Mouse (Mus musculus) forebrain, embryonic 11.5 days (tissue): ENCODE results near the gene Agap1. TPM values are rescaled to one million over a fixed set of nuclear protein-coding genes. Genes with fewer than 3 reads are reported as not detected.

Experiments
- ATAC-seq: fragments of 200-750 bp; cut with Nextera tagmentation; replicated peaks from 2 replicates; pipeline ENCODE4 v1.8.0; 2017; ENCODE audit warnings: moderate TSS enrichment; ENCODE audit not compliant: low FRiP score
- DNase-seq: peaks from one replicate; pipeline ENCODE4 v3.0.0-alpha.2; 2017; ENCODE audit warnings: low spot score
- H3K27ac ChIP-seq: fragments of 300-500 bp; sonication (generic); 2 replicates; pipeline ENCODE4 v1.5.1; 2014; ENCODE audit warnings: low read depth, low read length
- H3K27me3 ChIP-seq: fragments of 300-500 bp; sonication (generic); 2 replicates; pipeline ENCODE4 v1.6.1; 2014; ENCODE audit warnings: mild to moderate bottlenecking, low read length, mixed read lengths; ENCODE audit not compliant: control insufficient read depth, insufficient read depth
- H3K36me3 ChIP-seq: fragments of 300-500 bp; sonication (generic); 2 replicates; pipeline ENCODE4 v1.6.1; 2014; ENCODE audit warnings: mild to moderate bottlenecking, low read length, moderate library complexity, mixed read lengths; ENCODE audit not compliant: control insufficient read depth, insufficient read depth
- H3K4me1 ChIP-seq: fragments of 300-500 bp; sonication (generic); replicated peaks from 2 replicates; pipeline ENCODE4 v1.6.1; 2014; ENCODE audit warnings: low read length, mixed read lengths; ENCODE audit not compliant: control insufficient read depth, insufficient read depth
- H3K4me2 ChIP-seq: fragments of 300-500 bp; sonication (generic); 2 replicates; pipeline ENCODE4 v1.6.1; 2014; ENCODE audit warnings: low read depth, mild to moderate bottlenecking, low read length, moderate library complexity, mixed read lengths; ENCODE audit not compliant: severe bottlenecking
- H3K4me3 ChIP-seq: fragments of 300-500 bp; sonication (generic); 2 replicates; pipeline ENCODE4 v1.5.1; 2014; ENCODE audit warnings: low read depth, low read length
- H3K9ac ChIP-seq: fragments of 300-500 bp; sonication (generic); 2 replicates; pipeline ENCODE4 v1.6.1; 2014; ENCODE audit warnings: low read length
- H3K9me3 ChIP-seq: fragments of 300-500 bp; sonication (generic); 2 replicates; pipeline ENCODE4 v1.6.1; 2016; ENCODE audit warnings: low read length, mixed read lengths; ENCODE audit not compliant: control insufficient read depth
- WGBS: fragments of 180-500 bp; shearing (Covaris S2); extraction: QIAGEN DNeasy Blood & Tissue Kit; methylation state at CpG from one replicate; pipeline ENCODE4 v1.1.7; 2014; 5-methylcytosine and 5-hydroxymethylcytosine counted together
- polyA plus RNA-seq: library from polyadenylated mRNA; unstranded; fragments of >200 nt; fragmentation: Nextera tagmentation; extraction: Ambion mirVana; gene quantifications from 2 replicates; pipeline ENCODE4 v1.2.1, GENCODE M21; 2014

Agap1 gene
- polyA plus RNA-seq, 1 experiment from 2014 or later: 36.1 TPM

GRCm38 (mm10) chr1:89547525-89548504, 93.2 kb downstream of the Agap1 start:
- peaks cover 29% of the 10 kb centered on the region for H3K4me1 ChIP-seq
- DNase-seq: no peak
- no peak for ATAC-seq
- H3K4me3 ChIP-seq: no peak overlapping the region
- no peak overlapping the region for H3K27ac ChIP-seq
- H3K36me3 ChIP-seq: no peaks in the 10 kb centered on the region
- WGBS: 51% methylated on average over 18 of the region's 18 CpGs
- H3K9me3 ChIP-seq: no peaks in the 10 kb centered on the region
- no peak overlapping the region for H3K4me2 ChIP-seq
- no peaks in the 10 kb centered on the region for H3K27me3 ChIP-seq
- H3K9ac ChIP-seq: no peak overlapping the region; the same call in 1 of the 2 replicates

- Histone ChIP-seq H3K4me1 (peaks cover 30% of the 10 kb centered on the region), H3K9ac (peak overlapping the region; percentile 30; the same call in 1 of the 2 replicates), H3K27me3 (no peaks in the 10 kb centered on the region), H3K36me3 (no peaks in the 10 kb centered on the region), H3K4me2 (peak overlapping the region; percentile 39; the same call in 1 of the 2 replicates), H3K9me3 (no peaks in the 10 kb centered on the region), H3K4me3 (no peak overlapping the region), H3K27ac (peak overlapping the region; percentile 76; the same call in 1 of the 2 replicates)
- ATAC-seq: peak; percentile 92
- 23% methylated on average over 25 of the region's 25 CpGs for WGBS
- DNase-seq: peak; percentile 83
Measured at GRCm38 (mm10) chr1:89550061-89550869, 95.7 kb downstream of the Agap1 start.

- DNase-seq: no peak
- Histone ChIP-seq H3K4me2 (no peak overlapping the region), H3K4me3 (no peak overlapping the region), H3K27me3 (no peaks in the 10 kb centered on the region), H3K9ac (no peak overlapping the region), H3K4me1 (peaks cover 34% of the 10 kb centered on the region), H3K9me3 (no peaks in the 10 kb centered on the region), H3K36me3 (no peaks in the 10 kb centered on the region), H3K27ac (no peak overlapping the region)
- 95% methylated on average over 1 of the region's 1 CpGs for WGBS
- no peak for ATAC-seq
Measured at GRCm38 (mm10) chr1:89552470-89552869, 97.9 kb downstream of the Agap1 start.

GRCm38 (mm10) chr1:89553791-89554190, 99.2 kb downstream of the Agap1 start:
- H3K4me1 ChIP-seq: peaks cover 25% of the 10 kb centered on the region
- no peak overlapping the region for H3K27ac ChIP-seq
- H3K9ac ChIP-seq: no peak overlapping the region
- no peaks in the 10 kb centered on the region for H3K36me3 ChIP-seq
- no peaks in the 10 kb centered on the region for H3K27me3 ChIP-seq
- ATAC-seq: no peak
- 88% methylated on average over 3 of the region's 3 CpGs for WGBS
- H3K9me3 ChIP-seq: no peaks in the 10 kb centered on the region
- no peak overlapping the region for H3K4me2 ChIP-seq
- no peak overlapping the region for H3K4me3 ChIP-seq
- DNase-seq: no peak

GRCm38 (mm10) chr1:89554969-89555856, 100.6 kb downstream of the Agap1 start:
- 88% methylated on average over 18 of the region's 18 CpGs for WGBS
- ATAC-seq: no peak
- H3K36me3 ChIP-seq: no peaks in the 10 kb centered on the region

GRCm38 (mm10) chr1:89556006-89556405, 101.4 kb downstream of the Agap1 start:
- Histone ChIP-seq H3K27ac (no peak overlapping the region), H3K36me3 (no peaks in the 10 kb centered on the region), H3K9me3 (no peaks in the 10 kb centered on the region), H3K4me2 (no peak overlapping the region), H3K27me3 (no peaks in the 10 kb centered on the region), H3K4me1 (peaks cover 10% of the 10 kb centered on the region; the same call in 1 of the 2 replicates), H3K4me3 (no peak overlapping the region), H3K9ac (no peak overlapping the region)
- ATAC-seq (no peak), DNase-seq (no peak)
- 85% methylated on average over 7 of the region's 7 CpGs for WGBS

More at GRCm38 (mm10) chr1:89554969-89555856, 100.6 kb downstream of the Agap1 start:
- Histone ChIP-seq H3K4me3 (no peak overlapping the region), H3K4me2 (no peak overlapping the region), H3K9me3 (no peaks in the 10 kb centered on the region), H3K27me3 (no peaks in the 10 kb centered on the region), H3K9ac (no peak overlapping the region), H3K27ac (no peak overlapping the region), H3K4me1 (peaks cover 18% of the 10 kb centered on the region)
- DNase-seq: no peak

GRCm38 (mm10) chr1:89557401-89557800, 102.8 kb downstream of the Agap1 start:
- H3K4me2 ChIP-seq: no peak overlapping the region
- no peaks in the 10 kb centered on the region for H3K27me3 ChIP-seq
- H3K4me3 ChIP-seq: no peak overlapping the region
- H3K27ac ChIP-seq: no peak overlapping the region
- no peaks in the 10 kb centered on the region for H3K36me3 ChIP-seq
- WGBS: 86% methylated on average over 6 of the region's 6 CpGs
- H3K9ac ChIP-seq: no peak overlapping the region
- ATAC-seq: no peak
- H3K4me1 ChIP-seq: peaks cover 10% of the 10 kb centered on the region; the same call in 1 of the 2 replicates
- H3K9me3 ChIP-seq: no peaks in the 10 kb centered on the region
- no peak for DNase-seq

- H3K27ac ChIP-seq: no peak overlapping the region
- H3K4me1 ChIP-seq: peaks cover 10% of the 10 kb centered on the region; the same call in 1 of the 2 replicates
- no peak for ATAC-seq
- H3K9me3 ChIP-seq: no peaks in the 10 kb centered on the region
- 71% methylated on average over 1 of the region's 1 CpGs for WGBS
- H3K36me3 ChIP-seq: no peaks in the 10 kb centered on the region
- H3K9ac ChIP-seq: no peak overlapping the region
- H3K27me3 ChIP-seq: no peaks in the 10 kb centered on the region
- no peak for DNase-seq
- no peak overlapping the region for H3K4me3 ChIP-seq
- no peak overlapping the region for H3K4me2 ChIP-seq
Measured at GRCm38 (mm10) chr1:89558080-89558479, 103.5 kb downstream of the Agap1 start.
